Mouse (Mus musculus): ENCODE results near the gene Olfr235.
"Not testable (repeated sequence)": the region's sequence is repeated elsewhere in the genome, so short reads cannot be mapped to it uniquely, and the experiment has no call there.

The Olfr235 gene

DNA sequence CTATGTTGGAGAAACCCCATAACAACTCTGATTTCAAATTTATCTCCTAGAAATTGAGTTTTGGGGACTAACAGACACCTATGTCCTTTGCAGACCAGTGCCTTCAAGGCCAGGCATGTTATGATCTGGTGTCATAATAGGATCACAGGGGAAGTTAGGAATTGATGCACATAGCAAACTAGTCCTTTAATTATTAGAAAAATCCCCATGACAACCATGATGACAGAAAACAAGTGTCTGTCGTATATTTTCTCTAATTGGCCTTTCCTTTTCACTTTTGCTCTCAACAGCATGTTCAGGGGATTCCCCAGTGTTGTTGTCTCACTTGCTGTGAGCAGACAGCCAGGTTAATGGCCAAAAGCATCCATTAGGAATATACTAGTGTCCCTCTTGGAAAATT is at the start of gene Olfr235:
Gene Olfr235 (plus strand): TSS at position 301 of the 400 bp plus-strand sequence.
- DNase-seq (ENCODE audit: low spot score): no peak

DNA sequence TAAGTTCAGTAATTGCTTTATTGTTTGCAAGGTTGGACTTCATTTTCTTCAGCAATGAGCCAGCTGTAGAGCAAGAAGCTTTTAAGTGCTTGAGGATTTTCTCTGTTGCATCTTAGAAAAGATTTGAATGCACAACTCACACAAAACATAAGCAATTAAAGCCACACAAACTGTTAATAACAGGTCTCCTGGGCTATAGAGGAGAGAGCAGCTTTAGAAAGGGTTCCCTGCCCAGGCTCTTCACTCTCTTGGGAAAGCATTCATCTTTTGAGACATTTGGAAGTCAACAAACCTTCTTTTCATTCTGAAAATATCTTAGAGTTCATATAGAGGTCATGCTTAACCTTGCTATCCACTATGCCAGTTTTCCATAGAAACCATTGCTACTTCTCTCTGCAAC is 28.3 kb upstream of the Olfr235 start, which contains the start of gene Olfr1432:
Gene Olfr1432 (minus strand): TSS at position 101 of the 400 bp plus-strand sequence.
- not testable (repeated sequence) for DNase-seq (ENCODE audit: low spot score)

DNA sequence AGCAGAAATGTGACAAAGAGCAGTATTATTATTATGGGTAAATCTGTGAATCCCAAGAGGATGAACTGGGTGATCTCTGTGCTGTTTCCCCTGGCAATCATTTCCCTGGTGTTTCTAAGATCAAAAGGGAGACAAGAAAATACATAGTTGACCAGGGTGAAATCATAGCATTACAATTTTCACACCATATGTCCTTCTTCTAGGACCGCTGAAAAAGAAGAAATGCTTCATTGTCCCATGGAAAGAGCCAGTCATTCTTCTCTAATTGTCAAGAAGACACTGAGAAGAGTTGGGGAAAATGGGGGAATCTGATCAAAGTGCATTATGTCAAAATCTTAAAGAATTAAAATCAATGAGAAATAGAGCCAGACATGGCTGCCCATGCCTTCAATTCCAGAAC is 19.3 kb upstream of the Olfr235 start, which contains the start of gene Olfr262:
Gene Olfr262 (minus strand): TSS at position 101 of the 400 bp plus-strand sequence.
- DNase-seq (ENCODE audit: low spot score): no peak

DNA sequence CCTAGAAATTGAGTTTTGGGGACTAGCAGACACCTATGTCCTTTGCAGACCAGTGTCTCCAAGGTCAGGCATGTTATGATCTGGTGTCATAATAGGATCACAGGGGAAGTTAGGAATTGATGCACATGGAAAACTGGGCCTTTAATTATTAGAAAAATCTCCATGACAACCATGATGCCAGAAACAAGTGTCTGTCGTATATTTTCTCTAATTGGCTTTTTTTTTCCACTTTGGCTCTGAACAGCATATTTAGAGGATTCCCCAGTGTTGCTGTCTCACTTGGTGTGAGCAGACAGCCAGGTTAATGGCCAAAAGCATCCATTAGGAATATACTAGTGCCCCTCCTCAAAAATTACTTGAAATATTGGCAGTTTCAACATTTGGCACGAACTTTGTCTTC is 18.7 kb downstream of the Olfr235 start, which contains the start of gene Olfr1434:
Gene Olfr1434 (plus strand): TSS at position 301 of the 400 bp plus-strand sequence.
- no peak for DNase-seq (ENCODE audit: low spot score)

DNA sequence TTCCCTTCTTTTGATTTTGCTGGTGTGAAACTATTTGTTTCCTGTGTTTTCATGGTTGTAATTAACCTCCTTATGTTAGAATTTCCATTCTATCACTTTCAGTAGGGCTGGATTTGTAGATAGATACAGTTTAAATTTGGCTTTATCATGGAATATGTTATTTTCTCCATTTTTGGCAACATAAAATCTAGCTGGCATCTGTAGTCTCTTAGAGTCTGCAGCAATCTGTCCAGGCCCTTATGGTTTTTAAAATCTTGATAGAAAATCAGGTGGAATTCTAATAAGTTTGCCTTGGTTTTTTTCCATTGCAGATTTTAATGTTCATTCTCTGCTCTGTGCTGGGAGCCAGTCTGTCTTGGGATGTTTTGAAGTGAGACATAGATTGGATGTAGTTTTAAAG is 32.1 kb downstream of the Olfr235 start:
- DNase-seq (ENCODE audit: low spot score): no peak

- not testable (repeated sequence) for DNase-seq (ENCODE audit: low spot score)
Measured at GRCm38 (mm10) chr19:12299030-12299429, 38.2 kb downstream of the Olfr235 start, which contains the start of gene Olfr1436. TSS of gene Olfr1436 (minus strand) at chr19:12299130.
